Mouse (Mus musculus) midbrain, embryonic 11.5 days (tissue): Measurements from ENCODE around the gene Shisa4. TPM values are rescaled to one million over a fixed set of nuclear protein-coding genes. Genes with fewer than 3 reads are reported as not detected.

Source experiments
- ATAC-seq: fragments of 200-750 bp; cut with Nextera tagmentation; 2 replicates; pipeline ENCODE4 v1.8.0; 2017; ENCODE audit warnings: moderate TSS enrichment, moderate library complexity; ENCODE audit not compliant: low FRiP score
- DNase-seq: peaks from one replicate; pipeline ENCODE4 v3.0.0; 2015; ENCODE audit warnings: low spot score; ENCODE audit errors: missing footprints
- H3K27ac ChIP-seq: fragments of 300-500 bp; sonication (generic); 2 replicates; pipeline ENCODE4 v1.5.1; 2014; ENCODE audit warnings: low read depth, low read length
- H3K27me3 ChIP-seq: fragments of 300-500 bp; sonication (generic); 2 replicates; pipeline ENCODE4 v1.6.1; 2014; ENCODE audit warnings: mild to moderate bottlenecking, low read length, moderate library complexity, mixed read lengths; ENCODE audit not compliant: control insufficient read depth, insufficient read depth
- H3K36me3 ChIP-seq: fragments of 300-500 bp; sonication (generic); 2 replicates; pipeline ENCODE4 v1.6.1; 2014; ENCODE audit warnings: mild to moderate bottlenecking, low read length, moderate library complexity, mixed read lengths; ENCODE audit not compliant: control insufficient read depth, insufficient read depth
- H3K4me1 ChIP-seq: fragments of 300-500 bp; sonication (generic); 2 replicates; pipeline ENCODE4 v1.6.1; 2014; ENCODE audit warnings: low read length; ENCODE audit not compliant: control insufficient read depth, insufficient read depth
- H3K4me2 ChIP-seq: fragments of 300-500 bp; sonication (generic); 2 replicates; pipeline ENCODE4 v1.6.1; 2014; ENCODE audit warnings: mild to moderate bottlenecking, moderate library complexity
- H3K4me3 ChIP-seq: fragments of 300-500 bp; sonication (generic); 2 replicates; pipeline ENCODE4 v1.5.1; 2014; ENCODE audit warnings: low read depth, low read length
- H3K9ac ChIP-seq: fragments of 300-500 bp; sonication (generic); 2 replicates; pipeline ENCODE4 v1.6.1; 2014; ENCODE audit warnings: low read length
- H3K9me3 ChIP-seq: fragments of 300-500 bp; sonication (generic); 2 replicates; pipeline ENCODE4 v1.6.1; 2016; ENCODE audit warnings: low read length; ENCODE audit not compliant: control insufficient read depth
- WGBS: fragments of 180-500 bp; shearing (Covaris S2); extraction: QIAGEN DNeasy Blood & Tissue Kit; methylation state at CpG from one replicate; pipeline ENCODE4 v1.1.7; 2014; 5-methylcytosine and 5-hydroxymethylcytosine counted together
- polyA plus RNA-seq: library from polyadenylated mRNA; unstranded; fragments of >200 nt; fragmentation: Nextera tagmentation; extraction: Ambion mirVana; gene quantifications from 2 replicates; pipeline ENCODE4 v1.2.1, GENCODE M21; 2014

Shisa4 gene
- polyA plus RNA-seq, 1 experiment from 2014 or later, result 47.2 TPM

DNA sequence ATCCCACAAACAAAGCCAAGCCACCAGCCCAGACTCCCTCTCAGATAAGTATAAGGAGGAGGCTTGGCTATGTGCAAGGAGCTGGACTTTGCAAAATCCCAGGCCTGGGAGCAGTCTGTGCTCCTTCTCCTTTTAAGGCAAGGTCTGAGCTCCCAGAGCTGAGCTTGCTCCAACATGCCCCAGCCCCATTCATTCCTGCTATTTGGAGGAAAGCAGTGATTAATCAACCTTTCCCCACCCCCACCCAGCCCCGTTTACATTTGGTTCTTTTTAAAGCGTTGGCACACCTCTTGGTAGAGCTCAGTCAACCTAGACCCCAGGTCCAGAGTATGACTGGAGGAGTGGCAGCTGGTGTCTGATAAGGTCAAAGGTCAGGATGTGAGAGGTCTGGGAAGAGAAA lies 16.0 kb downstream of the Shisa4 start:
- Histone ChIP-seq H3K36me3 (no peaks in the 10 kb centered on the region), H3K4me1 (no peaks in the 10 kb centered on the region), H3K9me3 (no peaks in the 10 kb centered on the region; the same call in 1 of the 2 replicates), H3K4me2 (no peak overlapping the region), H3K27me3 (no peaks in the 10 kb centered on the region), H3K27ac (no peak overlapping the region), H3K4me3 (no peak overlapping the region), H3K9ac (no peak overlapping the region)
- WGBS, result 31% methylated on average over 2 of the region's 2 CpGs
- ATAC-seq (no peak), DNase-seq (no peak)

DNA sequence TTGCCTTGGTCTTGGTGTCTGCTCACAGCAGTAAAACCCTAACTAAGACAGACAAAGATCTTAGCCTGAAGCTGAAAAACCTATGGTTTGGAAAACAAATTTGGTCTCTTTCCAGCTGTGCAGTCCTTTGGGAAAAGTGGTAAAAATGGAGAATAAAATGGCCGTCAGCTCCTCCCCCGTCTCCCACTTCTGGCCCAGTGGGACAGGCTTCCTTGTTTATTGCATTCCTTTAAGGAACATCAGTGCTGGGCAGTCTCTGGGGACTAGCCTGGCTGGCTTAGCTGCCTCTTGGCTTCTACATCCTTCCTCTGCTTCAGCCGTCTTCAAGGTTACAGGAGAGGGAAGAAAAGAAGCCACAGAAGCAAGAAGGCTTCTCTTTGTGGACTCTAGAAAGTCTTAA lies 23.1 kb downstream of the Shisa4 start:
- H3K27me3 ChIP-seq, result no peaks in the 10 kb centered on the region
- WGBS, result 90% methylated on average over 3 of the region's 3 CpGs
- H3K4me2 ChIP-seq, result no peak overlapping the region
- H3K27ac ChIP-seq, result no peak overlapping the region
- H3K9me3 ChIP-seq, result no peaks in the 10 kb centered on the region
- no peaks in the 10 kb centered on the region for H3K36me3 ChIP-seq
- no peak overlapping the region for H3K9ac ChIP-seq
- H3K4me3 ChIP-seq, result no peak overlapping the region
- no peaks in the 10 kb centered on the region for H3K4me1 ChIP-seq
- peak; percentile 57 for DNase-seq
- no peak for ATAC-seq

DNA sequence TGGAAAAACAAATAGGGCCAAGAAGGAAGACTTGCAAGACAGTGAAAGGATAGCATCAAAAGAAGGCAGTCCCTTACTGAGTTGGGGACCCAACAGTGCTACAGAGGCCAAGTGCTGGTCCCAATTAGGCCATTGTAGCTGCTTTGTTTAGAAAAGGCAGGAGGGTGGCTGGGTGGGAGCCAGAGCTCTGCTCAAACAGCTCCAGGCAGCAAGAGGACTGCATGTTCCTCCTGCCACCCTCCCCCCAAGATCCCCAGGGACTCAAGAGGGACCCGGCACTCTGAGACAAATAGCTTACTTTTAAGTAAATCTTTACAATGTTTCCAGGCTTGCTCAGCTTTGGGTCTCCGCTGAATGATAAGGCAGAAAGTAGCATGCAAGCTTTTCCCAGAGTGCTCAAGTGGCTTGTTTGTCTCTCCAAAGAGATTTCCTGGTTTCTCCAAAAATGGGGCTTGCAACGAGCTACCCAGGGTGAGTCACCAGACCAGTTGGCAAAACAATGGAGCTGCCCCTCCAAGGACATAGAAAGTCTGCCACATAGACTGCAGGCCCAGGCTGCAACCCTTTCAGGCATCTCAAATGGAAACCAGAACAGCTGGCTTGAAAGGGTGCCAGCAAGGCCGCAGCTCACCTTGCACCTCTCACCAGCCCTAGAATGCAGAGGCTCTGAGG lies 27.4 kb downstream of the Shisa4 start:
- no peaks in the 10 kb centered on the region for H3K36me3 ChIP-seq
- no peak overlapping the region for H3K27ac ChIP-seq
- H3K9ac ChIP-seq, result no peak overlapping the region
- no peak overlapping the region for H3K4me3 ChIP-seq
- no peak for ATAC-seq
- H3K4me1 ChIP-seq, result no peaks in the 10 kb centered on the region
- H3K27me3 ChIP-seq, result no peaks in the 10 kb centered on the region
- no peaks in the 10 kb centered on the region for H3K9me3 ChIP-seq
- 62% methylated on average over 4 of the region's 4 CpGs for WGBS
- H3K4me2 ChIP-seq, result no peak overlapping the region
- DNase-seq, result peak; percentile 69

DNA sequence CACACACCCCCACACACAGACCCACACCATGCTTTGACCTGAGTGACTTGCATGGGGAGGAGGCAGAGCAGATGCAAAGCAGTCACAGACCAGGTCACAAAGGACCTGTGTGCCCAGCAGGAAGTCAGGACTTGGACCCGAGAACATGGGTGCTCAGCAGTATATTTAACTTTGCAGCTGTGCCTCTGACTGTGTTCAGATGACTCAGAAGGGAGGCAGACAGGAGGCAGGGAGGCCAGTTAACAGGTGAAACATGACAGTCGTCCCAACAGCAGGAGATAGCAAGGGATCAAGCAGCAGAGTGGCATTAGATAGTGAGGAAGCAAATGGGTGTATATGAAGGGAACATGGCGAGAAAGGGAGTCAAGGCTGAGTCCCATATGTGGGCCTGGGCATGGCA lies 28.1 kb downstream of the Shisa4 start:
- Histone ChIP-seq H3K4me3 (no peak overlapping the region), H3K27ac (no peak overlapping the region), H3K4me2 (no peak overlapping the region), H3K9ac (no peak overlapping the region), H3K9me3 (no peaks in the 10 kb centered on the region), H3K4me1 (no peaks in the 10 kb centered on the region), H3K27me3 (no peaks in the 10 kb centered on the region), H3K36me3 (no peaks in the 10 kb centered on the region)
- ATAC-seq, result no peak
- peak; percentile 19 for DNase-seq
- WGBS, result 62% methylated on average over 3 of the region's 3 CpGs

DNA sequence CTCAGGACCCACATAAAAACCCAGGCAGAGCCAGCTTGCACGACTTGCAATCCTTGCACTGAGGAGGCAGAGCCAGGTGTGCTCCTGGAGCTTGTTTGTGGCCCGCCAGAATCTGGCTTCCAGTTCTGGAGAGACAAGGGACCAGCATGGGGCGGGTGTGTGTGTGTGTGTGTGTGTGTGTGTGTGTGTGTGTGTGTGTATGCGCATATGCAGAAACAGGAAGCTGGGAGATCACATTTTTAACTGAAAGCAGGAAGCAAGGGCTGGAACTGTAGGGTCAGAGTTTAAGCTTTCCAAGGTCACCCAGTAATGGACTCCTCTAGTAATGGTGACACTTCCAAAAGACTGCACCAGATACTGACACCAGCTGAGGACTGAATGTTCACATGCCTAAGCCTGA lies 31.0 kb downstream of the Shisa4 start:
- Histone ChIP-seq H3K9me3 (no peaks in the 10 kb centered on the region), H3K27ac (no peak overlapping the region), H3K36me3 (no peaks in the 10 kb centered on the region), H3K9ac (no peak overlapping the region), H3K4me1 (no peaks in the 10 kb centered on the region), H3K4me2 (no peak overlapping the region), H3K27me3 (no peaks in the 10 kb centered on the region), H3K4me3 (no peak overlapping the region)
- ATAC-seq (no peak), DNase-seq (no peak)
- WGBS, result 74% methylated on average over 4 of the region's 4 CpGs

DNA sequence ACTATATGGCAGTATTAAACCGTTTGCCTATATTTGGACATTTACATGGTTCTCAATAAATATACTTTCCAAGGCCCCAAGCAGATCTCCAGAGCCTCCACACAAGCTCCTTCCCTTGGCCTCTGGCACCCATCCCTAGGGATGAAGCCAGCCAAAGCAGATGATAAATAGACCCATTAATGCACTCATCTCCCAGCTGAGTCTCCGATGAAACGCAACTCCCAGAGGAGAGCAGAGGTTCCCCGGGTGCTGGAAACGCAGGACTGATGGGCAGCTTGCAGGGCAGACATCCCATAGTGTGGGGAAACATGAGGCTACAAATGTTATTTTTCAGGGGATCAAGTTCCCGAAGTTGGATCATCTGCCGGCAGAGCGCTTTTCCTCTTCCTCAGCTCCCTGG lies 33.1 kb downstream of the Shisa4 start:
- no peaks in the 10 kb centered on the region for H3K4me1 ChIP-seq
- no peak overlapping the region for H3K9ac ChIP-seq
- no peak overlapping the region for H3K4me2 ChIP-seq
- DNase-seq (peak; percentile 47), ATAC-seq (no peak)
- 80% methylated on average over 8 of the region's 8 CpGs for whole genome bisulfite sequencing
- no peak overlapping the region for H3K27ac ChIP-seq
- H3K36me3 ChIP-seq, result no peaks in the 10 kb centered on the region
- H3K4me3 ChIP-seq, result no peak overlapping the region
- no peaks in the 10 kb centered on the region for H3K9me3 ChIP-seq
- H3K27me3 ChIP-seq, result no peaks in the 10 kb centered on the region

DNA sequence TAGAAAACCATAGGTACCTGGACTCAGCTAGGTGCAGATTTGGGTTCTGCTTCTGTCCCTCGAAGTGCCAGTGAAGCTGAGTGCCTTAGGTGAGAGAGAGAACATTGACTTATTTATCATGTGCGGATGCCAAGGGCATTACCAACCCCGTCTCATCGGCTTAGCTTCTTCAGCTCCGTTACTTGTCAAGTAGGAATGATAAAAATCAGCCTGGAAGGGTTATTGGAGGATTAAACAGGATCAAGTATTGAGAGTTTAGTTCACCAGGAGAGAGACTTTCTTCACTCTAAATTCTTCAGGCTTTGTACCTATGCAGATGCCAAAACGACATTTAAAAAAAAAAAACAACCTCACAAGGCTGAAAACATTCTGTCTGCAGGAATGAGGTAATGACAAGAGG lies 44.5 kb downstream of the Shisa4 start:
- no peak overlapping the region for H3K4me3 ChIP-seq
- no peaks in the 10 kb centered on the region for H3K9me3 ChIP-seq
- no peaks in the 10 kb centered on the region for H3K27me3 ChIP-seq
- H3K9ac ChIP-seq, result no peak overlapping the region
- no peak for DNase-seq
- no peak for ATAC-seq
- H3K27ac ChIP-seq, result no peak overlapping the region
- H3K36me3 ChIP-seq, result no peaks in the 10 kb centered on the region
- no peaks in the 10 kb centered on the region for H3K4me1 ChIP-seq
- no peak overlapping the region for H3K4me2 ChIP-seq
- WGBS, result 87% methylated on average over 6 of the region's 6 CpGs

DNA sequence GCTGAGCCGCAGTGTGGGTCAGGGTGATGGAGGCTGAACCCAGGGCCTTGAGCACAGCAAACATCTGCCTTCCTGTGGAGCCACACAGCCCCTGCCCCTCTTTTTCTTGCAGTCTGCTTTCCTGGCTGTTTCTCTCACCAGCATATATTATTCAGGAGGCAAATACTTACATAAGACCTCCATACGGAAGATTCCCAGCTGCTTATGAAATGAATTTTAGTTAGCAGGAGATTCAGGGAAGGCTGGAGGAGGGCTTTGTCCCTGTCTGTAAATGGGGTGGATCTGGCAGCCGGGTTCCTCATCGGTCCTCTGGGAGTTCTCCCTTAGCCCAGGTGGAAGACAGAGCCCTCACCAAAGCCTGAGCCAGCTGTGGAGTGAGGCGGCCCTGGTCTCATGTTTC lies 46.7 kb downstream of the Shisa4 start:
- 64% methylated on average over 5 of the region's 5 CpGs for WGBS
- H3K27ac ChIP-seq, result no peak overlapping the region
- no peaks in the 10 kb centered on the region for H3K4me1 ChIP-seq
- H3K9me3 ChIP-seq, result no peaks in the 10 kb centered on the region
- no peaks in the 10 kb centered on the region for H3K27me3 ChIP-seq
- no peak overlapping the region for H3K9ac ChIP-seq
- H3K4me2 ChIP-seq, result no peak overlapping the region
- ATAC-seq (no peak), DNase-seq (no peak)
- no peaks in the 10 kb centered on the region for H3K36me3 ChIP-seq
- H3K4me3 ChIP-seq, result no peak overlapping the region

DNA sequence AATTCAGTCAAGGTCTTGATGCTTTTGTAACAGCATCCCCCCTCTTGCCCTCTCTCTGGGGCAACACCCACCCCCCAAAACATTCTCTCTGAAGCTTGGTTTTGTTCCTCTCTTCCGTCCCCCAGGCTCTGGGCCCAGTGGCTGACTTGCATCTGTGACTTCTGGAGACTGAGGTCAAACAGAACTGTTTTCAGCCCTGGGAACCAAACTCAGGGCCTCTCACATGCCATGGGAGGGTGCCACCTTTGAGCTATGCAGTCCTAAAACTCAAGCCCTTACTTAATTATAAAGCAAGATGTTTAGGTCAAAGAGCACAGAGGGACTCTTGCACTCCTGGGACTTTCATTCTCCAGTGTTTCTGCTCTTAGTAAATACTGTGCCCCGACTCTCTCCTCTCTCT lies 49.1 kb downstream of the Shisa4 start:
- no peaks in the 10 kb centered on the region for H3K9me3 ChIP-seq
- H3K4me2 ChIP-seq, result no peak overlapping the region
- 80% methylated on average over 2 of the region's 2 CpGs for WGBS
- ATAC-seq (no peak), DNase-seq (peak; percentile 47)
- no peaks in the 10 kb centered on the region for H3K36me3 ChIP-seq
- no peaks in the 10 kb centered on the region for H3K4me1 ChIP-seq
- H3K4me3 ChIP-seq, result no peak overlapping the region
- H3K27ac ChIP-seq, result no peak overlapping the region
- no peak overlapping the region for H3K9ac ChIP-seq
- no peaks in the 10 kb centered on the region for H3K27me3 ChIP-seq
